Mouse (Mus musculus) liver, adult 2 months (tissue): ENCODE results near the gene Hecw2. TPM values are rescaled to one million over a fixed set of nuclear protein-coding genes. Genes with fewer than 3 reads are reported as not detected.

ENCODE experiments used
- DNase-seq: peaks from one replicate; pipeline ENCODE4 v3.0.0-alpha.2; 2011; ENCODE audit warnings: low read depth, low spot score; ENCODE audit errors: extremely low read depth
- H3K27ac ChIP-seq: fragments of 200-500 bp; replicated peaks from 2 replicates; pipeline ENCODE4 v1.5.1; 2012; ENCODE audit warnings: low read depth, mild to moderate bottlenecking, control low read depth, inconsistent platforms, low read length; ENCODE audit not compliant: insufficient read depth
- H3K27me3 ChIP-seq: fragments of 200-500 bp; 2 replicates; pipeline ENCODE4 v1.6.1; 2012; ENCODE audit warnings: mild to moderate bottlenecking, moderate library complexity, low read length, inconsistent platforms; ENCODE audit not compliant: control insufficient read depth, insufficient read depth
- H3K36me3 ChIP-seq: fragments of 200-500 bp; 2 replicates; pipeline ENCODE4 v1.6.1; 2012; ENCODE audit warnings: low read length, inconsistent platforms; ENCODE audit not compliant: control insufficient read depth, insufficient read depth
- H3K4me1 ChIP-seq: fragments of 200-500 bp; 2 replicates; pipeline ENCODE4 v1.6.1; 2011; ENCODE audit warnings: low read length; ENCODE audit not compliant: control insufficient read depth, insufficient read depth
- H3K4me3 ChIP-seq: fragments of 200-500 bp; 2 replicates; pipeline ENCODE4 v1.5.1; 2011; ENCODE audit warnings: low read depth, mild to moderate bottlenecking, control low read depth, low read length, moderate library complexity; ENCODE audit not compliant: insufficient read depth
- H3K79me2 ChIP-seq: fragments of 200-500 bp; 2 replicates; pipeline ENCODE4 v1.6.1; 2012; ENCODE audit warnings: inconsistent platforms, mild to moderate bottlenecking, low read length, moderate library complexity; ENCODE audit not compliant: control insufficient read depth, insufficient read depth
- H3K9ac ChIP-seq: fragments of 200-500 bp; 2 replicates; pipeline ENCODE4 v1.6.1; 2012; ENCODE audit warnings: low read depth, mild to moderate bottlenecking, control low read depth, inconsistent platforms, low read length
- CTCF ChIP-seq: fragments of 200-500 bp; IDR thresholded peaks from 2 replicates; pipeline ENCODE4 v1.5.1; 2011; ENCODE audit warnings: low read depth, low read length, control low read depth
- POLR2A ChIP-seq: fragments of 200-500 bp; IDR thresholded peaks from 2 replicates; pipeline ENCODE4 v1.6.1; 2011; ENCODE audit warnings: low read length, control low read depth; ENCODE audit not compliant: insufficient read depth; ENCODE audit errors: extremely low read depth
- WGBS: fragments of 180-500 bp; shearing (Covaris S2); methylation state at CpG from one replicate; pipeline ENCODE4 v1.1.7; 2018; 5-methylcytosine and 5-hydroxymethylcytosine counted together
- polyA plus RNA-seq: library from polyadenylated mRNA; depleted of rRNA; stranded (reverse); fragments of >200 nt; gene quantifications from 2 replicates; pipeline ENCODE4 v1.2.3, GENCODE M21; 2012
- total RNA-seq: library from RNA; depleted of rRNA; stranded (reverse); fragments of >200 nt; gene quantifications from 2 replicates; pipeline ENCODE4 v1.2.3, GENCODE M21; 2014

Gene Hecw2
- total and polyA plus RNA-seq, 2 experiments: 0.38 to 2.9 TPM

DNA sequence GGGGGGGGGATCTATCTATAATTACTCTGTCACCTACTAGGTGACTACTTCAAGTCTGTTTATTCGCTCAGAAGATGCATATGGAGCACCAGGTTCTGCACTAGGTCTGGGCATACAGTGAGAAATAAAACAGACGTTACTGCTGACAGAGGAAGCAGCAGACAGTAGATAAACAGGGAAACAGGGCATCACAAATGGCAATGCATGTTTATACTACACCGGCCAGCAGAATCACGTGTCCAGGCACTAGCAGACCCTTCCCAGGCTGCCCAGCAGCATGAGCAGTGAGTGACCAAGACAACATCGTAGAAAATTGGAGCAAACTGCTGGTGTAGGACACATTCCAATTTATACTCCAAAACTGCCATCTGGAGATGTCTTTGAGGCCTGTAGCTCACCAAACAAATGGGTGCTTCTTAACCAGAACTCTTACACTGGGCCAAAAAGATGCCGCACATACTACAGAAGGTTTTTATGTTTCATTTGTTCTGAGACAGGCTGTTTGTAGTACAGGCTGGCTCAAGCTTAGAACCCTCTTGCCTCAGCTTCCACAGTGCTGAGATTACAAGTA, 41.7 kb downstream of the Hecw2 start:
- WGBS: 70% methylated on average over 6 of the region's 6 CpGs
- Histone ChIP-seq H3K36me3 (no peaks in the 10 kb centered on the region), H3K79me2 (no peaks in the 10 kb centered on the region), H3K4me3 (no peak overlapping the region), H3K9ac (no peak overlapping the region), H3K27me3 (no peaks in the 10 kb centered on the region), H3K27ac (no peak overlapping the region), H3K4me1 (no peaks in the 10 kb centered on the region)
- TF ChIP-seq POLR2A (no peak), CTCF (no peak)
- no peak for DNase-seq

DNA sequence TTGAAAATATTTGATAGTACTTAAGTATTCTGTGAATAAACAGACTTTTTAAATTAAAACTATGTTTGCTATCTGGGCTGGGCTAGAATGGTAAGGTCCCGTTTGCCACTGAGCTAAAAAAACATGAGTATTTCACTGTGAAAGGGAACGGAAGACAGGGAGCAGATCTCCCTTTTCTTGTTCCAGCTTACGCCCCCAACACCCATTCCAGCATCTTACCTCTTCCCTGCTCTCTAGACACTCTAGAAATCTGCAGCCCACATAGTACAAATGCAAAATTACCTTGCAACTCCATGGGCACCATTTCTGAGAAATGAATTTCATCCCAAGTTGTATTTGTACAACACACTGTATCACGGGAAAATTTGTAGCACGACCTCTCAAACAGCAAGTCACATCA, 49.9 kb downstream of the Hecw2 start:
- WGBS: 92% methylated on average over 5 of the region's 5 CpGs
- Histone ChIP-seq H3K79me2 (no peaks in the 10 kb centered on the region), H3K27me3 (no peaks in the 10 kb centered on the region), H3K4me1 (no peaks in the 10 kb centered on the region), H3K9ac (no peak overlapping the region), H3K27ac (no peak overlapping the region), H3K36me3 (no peaks in the 10 kb centered on the region), H3K4me3 (no peak overlapping the region)
- no peak for DNase-seq
- TF ChIP-seq CTCF (no peak), POLR2A (no peak)

DNA sequence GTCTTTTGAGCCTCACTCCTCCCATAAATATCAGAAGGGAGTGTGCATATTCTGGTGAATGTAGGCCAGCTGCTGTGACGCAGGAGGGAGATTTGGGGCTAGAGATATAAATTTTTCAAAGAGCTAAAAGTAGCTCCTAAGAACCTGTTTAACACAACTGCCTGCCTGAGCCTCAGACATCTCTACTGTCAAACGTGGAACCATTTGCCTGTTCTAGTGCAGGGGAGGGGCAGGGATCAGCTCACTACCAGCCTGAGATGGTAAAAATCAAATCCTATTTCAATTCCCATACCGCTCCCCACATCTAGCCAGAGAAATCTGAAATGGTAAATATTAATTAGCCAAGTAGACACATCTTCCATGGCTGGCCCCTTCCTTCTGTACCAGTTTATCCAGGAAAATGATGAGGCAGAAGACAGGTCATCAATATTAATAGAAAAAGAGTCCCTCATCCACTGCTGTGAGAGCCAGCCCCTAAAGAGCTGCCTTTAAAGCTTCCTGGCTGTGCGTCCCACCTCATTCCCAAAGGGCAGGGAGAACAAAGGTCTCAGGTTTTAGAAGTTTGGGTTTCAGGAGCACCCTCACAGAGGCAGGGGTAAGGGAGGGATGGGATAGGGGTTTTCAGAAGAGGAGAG, 61.0 kb downstream of the Hecw2 start:
- TF ChIP-seq CTCF: no peak
- no peak for TF ChIP-seq POLR2A
- no peak for DNase-seq
- Histone ChIP-seq H3K4me1 (no peaks in the 10 kb centered on the region), H3K79me2 (no peaks in the 10 kb centered on the region), H3K4me3 (no peak overlapping the region), H3K27ac (no peak overlapping the region), H3K9ac (no peak overlapping the region), H3K27me3 (no peaks in the 10 kb centered on the region), H3K36me3 (no peaks in the 10 kb centered on the region)
- WGBS: 74% methylated on average over 4 of the region's 4 CpGs

DNA sequence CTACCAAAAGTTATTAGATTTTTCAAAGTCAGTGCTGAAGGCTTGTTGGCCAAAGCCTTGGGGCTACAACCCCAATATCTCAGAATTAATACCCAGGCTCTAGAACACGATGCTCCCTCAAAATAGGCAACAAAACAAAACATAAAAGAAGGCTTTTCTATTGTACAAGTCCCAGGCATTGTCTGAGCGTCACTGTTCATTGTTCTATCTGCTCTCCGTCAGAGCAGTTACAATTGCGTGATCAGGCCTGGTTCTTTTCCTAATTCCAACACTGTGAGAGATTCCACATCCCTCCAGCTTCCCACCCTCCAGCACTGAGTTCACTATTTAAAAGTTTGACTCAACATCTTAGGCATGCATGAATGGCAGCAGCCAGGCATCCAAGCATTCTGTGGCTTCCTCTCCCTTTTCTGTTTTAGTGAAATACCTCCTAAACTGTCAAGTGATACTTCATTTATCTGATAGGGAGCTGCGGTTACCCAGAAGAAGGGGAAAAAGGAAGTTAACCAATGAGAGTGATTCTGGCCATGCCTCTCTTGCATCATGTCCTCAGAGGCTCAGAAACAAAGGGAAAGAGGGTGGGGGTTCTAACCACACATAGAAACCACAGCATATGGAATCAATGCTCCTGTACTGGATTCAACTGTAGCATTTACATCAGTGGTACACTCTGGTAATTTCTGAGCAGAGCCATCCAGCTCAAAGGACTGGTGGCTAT, 66.1 kb downstream of the Hecw2 start:
- Histone ChIP-seq H3K9ac (no peak overlapping the region), H3K79me2 (no peaks in the 10 kb centered on the region), H3K4me3 (no peak overlapping the region), H3K4me1 (no peaks in the 10 kb centered on the region), H3K36me3 (no peaks in the 10 kb centered on the region), H3K27ac (no peak overlapping the region), H3K27me3 (no peaks in the 10 kb centered on the region)
- no peak for DNase-seq
- WGBS: 74% methylated on average over 5 of the region's 5 CpGs
- TF ChIP-seq CTCF: no peak
- TF ChIP-seq POLR2A: no peak

DNA sequence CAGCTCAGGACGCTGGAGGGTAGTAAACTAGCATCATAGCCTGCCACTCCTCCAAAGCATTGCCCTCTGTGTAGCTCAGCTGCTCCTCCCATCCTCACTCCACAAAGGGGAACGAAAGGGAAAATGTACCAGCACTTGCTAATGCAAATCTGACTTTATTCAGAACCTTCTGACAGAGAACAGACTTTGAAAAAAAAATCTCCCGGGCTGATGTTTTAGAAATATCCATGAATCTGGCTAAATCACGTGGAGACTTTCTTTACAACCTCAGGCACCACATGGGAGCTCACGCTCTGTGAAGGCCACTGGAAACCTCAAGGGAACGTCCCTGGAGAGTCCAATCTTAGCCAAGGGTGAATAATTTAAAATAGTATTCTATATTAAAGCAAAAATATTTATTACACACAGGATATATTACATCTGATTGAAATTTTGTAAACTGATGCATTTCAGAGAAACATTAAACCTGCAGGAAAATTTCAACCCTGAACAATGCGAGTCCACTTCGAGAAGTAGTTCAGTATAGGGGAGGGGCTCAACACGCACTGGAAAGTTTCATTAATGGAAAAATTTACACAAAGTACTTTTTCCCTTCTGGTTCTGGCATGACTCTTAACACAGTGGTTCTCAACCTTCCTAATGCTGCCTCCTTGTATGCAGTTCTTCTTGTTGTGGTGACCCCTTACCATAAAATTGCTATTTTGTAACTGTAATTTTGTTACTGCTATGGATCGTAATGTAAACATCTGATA, 67.8 kb downstream of the Hecw2 start:
- H3K27me3 ChIP-seq: no peaks in the 10 kb centered on the region

More for the DNA sequence above, 67.8 kb downstream of the Hecw2 start:
- H3K4me1 ChIP-seq: no peaks in the 10 kb centered on the region
- WGBS: 85% methylated on average over 10 of the region's 10 CpGs
- H3K36me3 ChIP-seq: no peaks in the 10 kb centered on the region
- H3K9ac ChIP-seq: no peak overlapping the region
- H3K79me2 ChIP-seq: no peaks in the 10 kb centered on the region
- TF ChIP-seq CTCF (no peak), POLR2A (no peak)
- no peak for DNase-seq
- no peak overlapping the region for H3K27ac ChIP-seq
- H3K4me3 ChIP-seq: no peak overlapping the region
